ENCODE assay signal across 25 mouse cellular contexts in the genomic region with DNA sequence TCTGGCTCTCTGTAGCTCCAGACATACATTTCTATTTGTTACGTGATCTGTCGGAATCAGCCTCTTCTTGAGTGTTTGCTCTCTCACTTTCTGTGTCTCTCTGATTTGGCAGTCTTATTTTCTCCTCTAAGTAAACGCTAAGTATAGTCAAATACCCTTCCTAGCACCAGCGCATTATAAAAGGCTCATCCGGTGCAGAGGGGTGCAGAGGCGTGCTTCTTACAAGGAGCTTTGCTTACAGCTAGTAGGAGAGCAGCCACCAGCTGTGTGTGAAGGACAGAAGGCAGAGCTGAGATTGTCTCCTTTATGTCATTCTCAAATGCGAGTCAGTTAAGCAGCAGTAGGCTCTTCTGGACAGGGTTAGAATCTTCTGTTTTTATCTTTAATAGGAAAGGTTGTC. TPM values are rescaled to one million over a fixed set of nuclear protein-coding genes. Genes with fewer than 3 reads are reported as not detected.
DNase-seq lines count a peak whose midpoint lies in the region; ATAC-seq and TF ChIP-seq lines count a peak whose summit lies in the region.
"Had no signal": no experiment of that assay in that cellular context is flagged by ENCODE, and none has a peak within 500 bp of the region (broad histone marks: within the 10 kb centered on the region; RNA-seq: fewer than 3 reads in every experiment).

No protein-coding gene starts in this region.

- peak overlapping the region; percentile 57 for H3K27ac ChIP-seq in left cerebral cortex, adult 2 months
- H3K27ac ChIP-seq in cortical plate, adult 2 months (ENCODE audit: insufficient read depth, low read length), result peak overlapping the region; percentile 15; the same call in 1 of the 2 replicates
- H3K27ac ChIP-seq: embryonic facial prominence, embryonic 12.5 days; embryonic facial prominence, embryonic 15.5 days; heart, embryonic 10.5 days; heart, embryonic 13.5 days; hindbrain, embryonic 14.5 days; hindbrain, postnatal 0 days had no signal

- H3K4me3 ChIP-seq in left cerebral cortex, adult 2 months, result no peak overlapping the region
- no peak overlapping the region for H3K4me3 ChIP-seq in cortical plate, adult 2 months (ENCODE audit: insufficient read depth, low read length)
- H3K4me3 ChIP-seq: embryonic facial prominence, embryonic 12.5 days; embryonic facial prominence, embryonic 15.5 days; heart, embryonic 10.5 days; heart, embryonic 13.5 days had no signal

- DNase-seq in frontal cortex, postnatal 25 days (ENCODE audit: low spot score in 2 of 2), result no peak
- DNase-seq in left cerebral cortex, adult 2 months (ENCODE audit: extremely low spot score in 1 of 2, low spot score in 2 of 2), result no peak
- no peak for DNase-seq in left cerebral cortex, postnatal 10 days (ENCODE audit: extremely low spot score in 1 of 2, low spot score in 2 of 2)
- no peak for DNase-seq in spleen, postnatal 36 days (ENCODE audit: low spot score in 2 of 2)
- no peak for DNase-seq in adrenal gland, postnatal 14 days
- DNase-seq: adrenal gland, adult 2 months; adrenal gland, postnatal 25 days; cerebellum, adult 18-20 months; cerebellum, adult 9-10 months; cerebellum, postnatal 14 days; forebrain, postnatal 0 days; gastrocnemius, postnatal 25 days; heart, adult 18-20 months; heart, postnatal 14 days; heart, postnatal 4 days had no signal

- peak; percentile 94 for ATAC-seq in frontal cortex, adult (ENCODE audit: low TSS enrichment)
- ATAC-seq: forebrain, embryonic 14.5 days; forebrain, postnatal 0 days; hindbrain, postnatal 0 days; inflammation-experienced regulatory T-cells, adult 6 months had no signal

- no peak for TF ChIP-seq CTCF in left cerebral cortex, adult 2 months (IDR thresholded peaks at IDR 0.05)
- no peak for TF ChIP-seq CTCF in cortical plate, adult 2 months (IDR thresholded peaks at IDR 0.05; ENCODE audit: extremely low read depth, insufficient read depth, low read length)

- H3K4me1 ChIP-seq in cortical plate, adult 2 months (ENCODE audit: control insufficient read depth, insufficient read depth, low read length), result peaks cover 4% of the 10 kb centered on the region
- H3K4me1 ChIP-seq: embryonic facial prominence, embryonic 12.5 days had no signal

- intact Hi-C loops in left cerebral cortex, adult 2 months (cut with DNase I), result no loop called here
- intact Hi-C loops in left cerebral cortex, postnatal 10 days (cut with DNase I), result no loop called here

- TF ChIP-seq POLR2A in cortical plate, adult 2 months (IDR thresholded peaks at IDR 0.05; ENCODE audit: extremely low read depth, insufficient read depth, low read length), result no peak

RNA-seq across cellular contexts. Expression of gene Ncoa3, which starts 59.5 kb away (rescaled TPM):
- 10 to 100 TPM; 32.5 to 37.9 TPM for total RNA-seq in left cerebral cortex, adult 2 months (2021)
- total RNA-seq in left cerebral cortex, postnatal 10 days (2021), result 10 to 100 TPM; 31.7 to 34.3 TPM
- 29.7 and 32.8 TPM in 2 replicates for polyA plus RNA-seq in cortical plate, adult 2 months (2012; rRNA removed)
- 31.3 and 42.8 TPM in 2 replicates for total RNA-seq in adrenal gland, postnatal 14 days (2021)
